Mouse (Mus musculus) E14TG2a.4 (cell line): ENCODE results near the gene Zfp92.
"Not testable (repeated sequence)": the region's sequence is repeated elsewhere in the genome, so short reads cannot be mapped to it uniquely, and the experiment has no call there.

Experiments used
- CTCF ChIP-seq: conservative IDR thresholded peaks from 2 replicates; pipeline ENCODE4 v1.5.1; 2014; ENCODE audit warnings: low read length
- NANOG ChIP-seq: IDR thresholded peaks from 2 replicates; pipeline ENCODE4 v1.6.1; 2014; ENCODE audit warnings: borderline replicate concordance, low read length, mixed read lengths

DNA sequence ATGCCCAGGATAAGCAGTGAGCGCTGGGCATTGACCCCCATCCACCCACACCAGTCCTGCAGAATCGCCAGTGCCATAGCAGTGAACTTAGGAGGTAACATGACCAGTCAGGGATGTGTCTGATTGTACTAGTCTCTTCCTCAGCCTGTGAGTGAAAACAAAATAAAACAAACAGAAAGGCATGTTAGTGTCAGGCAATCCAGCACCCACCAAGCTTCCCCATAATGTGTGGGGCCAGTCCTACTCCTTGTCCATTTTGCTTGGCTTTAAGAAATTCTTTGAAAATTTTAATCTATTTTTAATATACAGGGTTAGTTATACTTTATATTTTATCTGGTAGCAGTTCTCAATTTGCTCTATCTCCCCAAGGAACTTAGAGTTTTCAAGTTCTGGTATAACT is 12.3 kb upstream of the Zfp92 start, which contains the start of gene Gm18336:
- not testable (repeated sequence) for TF ChIP-seq NANOG, CTCF
